In the genomic region with DNA sequence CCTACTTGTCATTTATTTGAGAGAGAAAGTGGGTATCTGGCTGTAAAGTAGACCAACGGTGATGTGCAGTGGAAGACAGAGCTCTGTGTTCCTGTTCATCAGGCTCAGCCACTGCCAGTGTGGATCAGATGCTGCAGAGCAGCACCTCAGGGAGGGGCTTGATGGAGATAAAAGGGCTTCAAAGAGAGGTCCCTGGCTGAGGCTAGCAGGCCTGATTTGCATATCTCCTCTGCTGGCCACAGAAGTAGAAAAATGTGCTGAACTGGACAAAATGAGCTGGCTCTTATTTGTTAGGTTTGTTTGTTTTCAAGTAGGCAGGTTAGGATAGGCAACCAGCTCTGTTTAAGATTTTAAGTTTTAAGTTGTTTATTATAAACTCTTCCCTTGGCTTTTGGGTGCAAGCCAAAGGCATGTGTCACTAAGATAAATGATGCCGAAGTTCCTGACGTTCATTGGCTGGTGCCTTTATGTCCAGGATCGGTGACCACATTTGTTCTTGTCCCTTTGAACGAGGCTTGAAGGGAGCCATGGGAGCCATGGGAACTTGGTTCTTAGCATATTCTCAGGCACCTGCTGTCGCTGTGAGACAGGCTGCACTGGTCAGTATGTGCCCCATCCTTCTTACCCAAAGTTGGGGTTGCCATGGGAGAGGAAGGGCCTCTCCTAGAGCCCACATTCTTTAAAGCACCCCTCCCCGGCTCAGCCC, we compare ENCODE assay signal across 9 mouse cellular contexts.
DNase-seq lines count a peak whose midpoint lies in the region; ATAC-seq lines count a peak whose summit lies in the region.
"Had no signal": no experiment of that assay in that cellular context is flagged by ENCODE, and none has a peak within 500 bp of the region (broad histone marks: within the 10 kb centered on the region; RNA-seq: fewer than 3 reads in every experiment).

No protein-coding gene starts in this region.

- no peak overlapping the region for H3K9ac ChIP-seq in kidney, embryonic 15.5 days
- no peak overlapping the region for H3K9ac ChIP-seq in midbrain, embryonic 14.5 days (replicated peaks; ENCODE audit: low read length)

- WGBS in kidney, embryonic 15.5 days: 28% methylated on average over 7 of the region's 7 CpGs
- WGBS in midbrain, embryonic 14.5 days: 25% methylated on average over 7 of the region's 7 CpGs

- 0 out of 2 replicates have a peak, but pooled peaks cover 3% of the 10 kb centered on the region for H3K36me3 ChIP-seq in kidney, embryonic 15.5 days
- H3K36me3 ChIP-seq in midbrain, embryonic 14.5 days (ENCODE audit: control insufficient read depth, insufficient read depth, low read length): no peaks in the 10 kb centered on the region

- no peak overlapping the region for H3K4me2 ChIP-seq in kidney, embryonic 15.5 days
- H3K4me2 ChIP-seq in midbrain, embryonic 14.5 days (ENCODE audit: low read length): no peak overlapping the region

- no peak overlapping the region for H3K27ac ChIP-seq in kidney, embryonic 15.5 days
- peak overlapping the region; percentile 61 for H3K27ac ChIP-seq in midbrain, embryonic 14.5 days (replicated peaks; ENCODE audit: low read depth, low read length)

- H3K4me1 ChIP-seq in kidney, embryonic 15.5 days: peaks cover 20% of the 10 kb centered on the region
- peaks cover 17% of the 10 kb centered on the region for H3K4me1 ChIP-seq in midbrain, embryonic 14.5 days (ENCODE audit: control insufficient read depth, insufficient read depth, low read length)

- no peak for ATAC-seq in kidney, embryonic 15.5 days (replicated peaks; ENCODE audit: low FRiP score)
- ATAC-seq in inflammation-experienced regulatory T-cells, adult 6 months: peak; percentile 38
- 0 out of 2 replicates have a peak, but pooled peaks have one; percentile 48 for ATAC-seq in midbrain, embryonic 14.5 days (ENCODE audit: low FRiP score, low TSS enrichment)

- DNase-seq in kidney, adult 18-20 months: peak; percentile 47
- peak; percentile 37 for DNase-seq in brain, adult 2 months (ENCODE audit: low read depth, low spot score)
- DNase-seq in midbrain, embryonic 14.5 days: peak; percentile 50
- no peak for DNase-seq in spleen, adult 12 weeks (ENCODE audit: low spot score)
- DNase-seq in c-Kit-positive CD71-positive TER-119-positive erythroid progenitor cells, embryonic 14.5 days (ENCODE audit: low spot score): no peak
- DNase-seq in heart, adult 11 months: no peak
- DNase-seq: thymus, adult 2 months had no signal

- no peaks in the 10 kb centered on the region for H3K27me3 ChIP-seq in kidney, embryonic 15.5 days
- no peaks in the 10 kb centered on the region for H3K27me3 ChIP-seq in midbrain, embryonic 14.5 days (ENCODE audit: control insufficient read depth, insufficient read depth, low read length)

- H3K4me3 ChIP-seq in kidney, embryonic 15.5 days (replicated peaks): no peak overlapping the region
- no peak overlapping the region for H3K4me3 ChIP-seq in midbrain, embryonic 14.5 days (replicated peaks; ENCODE audit: low read depth, low read length)

- H3K9me3 ChIP-seq in kidney, embryonic 15.5 days (replicated peaks): no peaks in the 10 kb centered on the region
- H3K9me3 ChIP-seq in midbrain, embryonic 14.5 days (ENCODE audit: control insufficient read depth, low read length): no peaks in the 10 kb centered on the region

Comparison
In these comparisons a context has a peak if more than half of its experiments do, and no peak if none do; other contexts are left out.
1. DNase-seq: peak in kidney, adult 18-20 months (single experiment), brain, adult 2 months (single experiment) and midbrain, embryonic 14.5 days (single experiment); none in spleen, adult 12 weeks (single experiment), c-Kit-positive CD71-positive TER-119-positive erythroid progenitor cells, embryonic 14.5 days (single experiment) and heart, adult 11 months (single experiment).